Mouse (Mus musculus): Measurements from ENCODE around the gene Ttc9c. TPM values are rescaled to one million over a fixed set of nuclear protein-coding genes. Genes with fewer than 3 reads are reported as not detected.
A peak's percentile ranks its signal among the peaks of the same experiment; 100 is the strongest.

Ttc9c gene
- polyA plus RNA-seq, 1 experiment from 2014 or later: 71.7 TPM

DNA sequence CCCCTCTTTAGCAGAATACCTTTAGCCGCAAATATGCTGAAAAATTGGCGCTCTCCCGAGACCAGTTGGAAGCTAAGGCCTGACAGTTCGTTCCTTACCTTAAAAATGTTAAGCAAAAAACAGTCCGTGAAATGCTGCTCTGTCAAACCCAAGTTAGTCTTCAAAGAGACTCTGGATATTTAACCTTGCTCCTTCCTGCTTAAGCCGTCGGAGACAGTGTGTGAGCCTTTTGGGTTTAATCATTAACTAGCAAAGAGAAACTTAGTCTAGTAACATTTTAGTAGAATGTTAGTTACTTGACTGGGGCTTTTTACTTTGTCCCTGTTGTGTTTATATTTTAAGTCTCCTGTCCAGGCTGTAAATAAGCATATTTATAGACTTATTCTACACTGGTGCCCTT is 2.0 kb upstream of the Ttc9c start:
- H3K36me3 ChIP-seq: peaks cover 34% of the 10 kb centered on the region
- H3K4me3 ChIP-seq: peak overlapping the region; percentile 76
- H3K9me3 ChIP-seq: no peaks in the 10 kb centered on the region
- peak overlapping the region; percentile 99 for H3K9ac ChIP-seq
- peaks cover 36% of the 10 kb centered on the region for H3K4me1 ChIP-seq
- peak overlapping the region; percentile 100 for H3K27ac ChIP-seq
- H3K4me2 ChIP-seq (replicated peaks): peak overlapping the region; percentile 86
- no peak for ATAC-seq (ENCODE audit: insufficient number of reproducible peaks, insufficient read depth, low FRiP score, low TSS enrichment)
- 2% methylated on average over 7 of the region's 7 CpGs for WGBS
- H3K27me3 ChIP-seq: no peaks in the 10 kb centered on the region

- under 1% methylated on average over 47 of the region's 48 CpGs for WGBS
- Histone ChIP-seq H3K4me3 (peak overlapping the region; percentile 76), H3K4me2 (replicated peaks) (peak overlapping the region; percentile 86), H3K27me3 (no peaks in the 10 kb centered on the region), H3K27ac (peak overlapping the region; percentile 100), H3K36me3 (peaks cover 33% of the 10 kb centered on the region), H3K9ac (peak overlapping the region; percentile 99), H3K4me1 (peaks cover 36% of the 10 kb centered on the region), H3K9me3 (no peaks in the 10 kb centered on the region)
- ATAC-seq (ENCODE audit: insufficient number of reproducible peaks, insufficient read depth, low FRiP score, low TSS enrichment): peak; percentile 2; the same call in 1 of the 2 replicates
These were observed 1.4 kb upstream of the Ttc9c start for GRCm38 (mm10) chr19:8820424-8820956.

GRCm38 (mm10) chr19:8819596-8820423 is 677 bp upstream of the Ttc9c start, which contains the start of gene Hnrnpul2:
Gene Hnrnpul2, plus strand, starts transcription at chr19:8820010.
- peak within 1 kb of the TSS; percentile 100 for H3K27ac ChIP-seq
- H3K4me2 ChIP-seq (replicated peaks): peak within 1 kb of the TSS; percentile 86
- no peaks in the 10 kb centered on the region for H3K9me3 ChIP-seq
- peak; percentile 97 for ATAC-seq (ENCODE audit: insufficient number of reproducible peaks, insufficient read depth, low FRiP score, low TSS enrichment)
- H3K36me3 ChIP-seq: peaks cover 31% of the 10 kb centered on the region
- H3K9ac ChIP-seq: peak within 1 kb of the TSS; percentile 99
- H3K4me1 ChIP-seq: peaks cover 36% of the 10 kb centered on the region
- no peaks in the 10 kb centered on the region for H3K27me3 ChIP-seq
- WGBS: 0% methylated on average over 82 of the region's 83 CpGs
- H3K4me3 ChIP-seq: peak within 1 kb of the TSS; percentile 76

DNA sequence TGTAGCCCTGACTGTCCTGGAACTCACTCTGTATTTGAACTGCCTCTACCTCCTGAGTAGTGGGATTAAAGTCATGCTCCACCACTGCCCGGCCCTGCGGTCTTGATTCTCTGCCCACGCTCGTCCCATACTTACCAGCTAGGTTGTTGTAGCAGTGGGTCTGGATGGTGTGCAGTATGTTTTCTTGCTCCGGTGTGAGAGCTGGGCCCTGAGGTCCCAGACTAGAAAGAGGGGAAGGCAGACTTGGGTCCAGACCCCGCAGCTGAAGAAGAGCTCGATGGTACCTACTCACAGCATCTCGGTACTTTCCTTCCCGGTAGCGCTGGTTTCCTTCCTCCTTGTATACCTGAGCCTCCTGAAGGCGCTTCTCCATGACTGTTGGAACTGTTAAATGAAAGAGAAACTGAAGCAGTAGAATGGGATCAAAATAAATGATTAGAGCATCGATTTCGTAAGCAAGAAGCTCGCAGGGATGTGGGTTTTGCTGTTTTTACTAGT is 783 bp downstream of the Ttc9c start:
- Histone ChIP-seq H3K27ac (peak overlapping the region; percentile 100), H3K4me2 (replicated peaks) (peak overlapping the region; percentile 81), H3K4me3 (peak overlapping the region; percentile 76), H3K27me3 (no peaks in the 10 kb centered on the region), H3K9me3 (no peaks in the 10 kb centered on the region), H3K36me3 (peaks cover 29% of the 10 kb centered on the region), H3K4me1 (peaks cover 36% of the 10 kb centered on the region), H3K9ac (peak overlapping the region; percentile 78)
- 30% methylated on average over 14 of the region's 14 CpGs for WGBS
- no peak for ATAC-seq (ENCODE audit: insufficient number of reproducible peaks, insufficient read depth, low FRiP score, low TSS enrichment)

DNA sequence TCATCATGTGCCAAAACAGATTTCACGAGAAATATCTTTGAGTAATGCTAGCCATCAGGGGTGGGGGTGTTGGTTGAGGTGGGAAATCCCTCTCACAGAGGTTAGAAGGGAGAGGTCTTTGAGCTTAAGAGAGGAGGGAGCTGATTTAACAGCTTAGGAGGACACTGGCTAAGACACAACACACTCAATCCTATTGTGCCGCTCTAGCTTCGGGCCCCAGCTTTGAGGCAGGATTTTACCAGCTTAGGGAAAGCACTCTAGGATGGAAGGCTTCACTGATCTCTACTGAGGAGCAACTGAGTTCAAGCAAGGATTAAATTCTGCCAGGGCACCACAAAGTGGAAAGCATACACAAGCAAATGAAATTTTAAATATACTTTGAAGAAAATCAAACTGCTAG is 2.1 kb downstream of the Ttc9c start:
- H3K36me3 ChIP-seq: peaks cover 34% of the 10 kb centered on the region
- peak overlapping the region; percentile 81 for H3K4me2 ChIP-seq (replicated peaks)
- no peak for ATAC-seq (ENCODE audit: insufficient number of reproducible peaks, insufficient read depth, low FRiP score, low TSS enrichment)
- peaks cover 22% of the 10 kb centered on the region for H3K4me1 ChIP-seq
- 79% methylated on average over 3 of the region's 3 CpGs for WGBS
- H3K27me3 ChIP-seq: no peaks in the 10 kb centered on the region
- H3K27ac ChIP-seq: no peak overlapping the region
- no peaks in the 10 kb centered on the region for H3K9me3 ChIP-seq
- H3K4me3 ChIP-seq: peak overlapping the region; percentile 3; the same call in 1 of the 2 replicates
- H3K9ac ChIP-seq: peak overlapping the region; percentile 46

DNA sequence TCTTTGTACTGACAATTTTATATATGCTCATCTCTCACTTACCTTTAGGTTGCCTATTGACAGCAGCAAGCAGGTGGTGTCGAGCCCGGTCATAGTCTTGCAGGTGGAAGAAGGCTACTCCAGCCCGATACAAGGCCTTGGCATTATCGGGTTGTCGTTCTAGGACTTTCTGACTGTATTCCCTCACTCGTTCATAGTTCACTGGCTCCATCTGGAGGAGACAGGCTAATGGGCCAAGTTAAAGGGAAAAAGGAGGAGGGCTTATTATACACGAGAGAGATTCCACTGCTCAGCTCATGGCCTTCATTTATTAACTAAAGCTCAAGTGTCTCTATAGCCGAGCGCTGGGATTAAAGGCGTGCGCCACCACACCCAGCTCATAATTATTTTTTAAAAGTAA is 3.3 kb downstream of the Ttc9c start:
- H3K4me2 ChIP-seq (replicated peaks): no peak overlapping the region
- no peaks in the 10 kb centered on the region for H3K9me3 ChIP-seq
- no peaks in the 10 kb centered on the region for H3K27me3 ChIP-seq
- 83% methylated on average over 11 of the region's 11 CpGs for WGBS
- 0 out of 2 replicates have a peak overlapping the region, but pooled peaks have one; percentile 10 for H3K9ac ChIP-seq
- ATAC-seq (ENCODE audit: insufficient number of reproducible peaks, insufficient read depth, low FRiP score, low TSS enrichment): no peak
- no peak overlapping the region for H3K4me3 ChIP-seq
- H3K27ac ChIP-seq: no peak overlapping the region
- peaks cover 42% of the 10 kb centered on the region for H3K36me3 ChIP-seq
- H3K4me1 ChIP-seq: peaks cover 19% of the 10 kb centered on the region

DNA sequence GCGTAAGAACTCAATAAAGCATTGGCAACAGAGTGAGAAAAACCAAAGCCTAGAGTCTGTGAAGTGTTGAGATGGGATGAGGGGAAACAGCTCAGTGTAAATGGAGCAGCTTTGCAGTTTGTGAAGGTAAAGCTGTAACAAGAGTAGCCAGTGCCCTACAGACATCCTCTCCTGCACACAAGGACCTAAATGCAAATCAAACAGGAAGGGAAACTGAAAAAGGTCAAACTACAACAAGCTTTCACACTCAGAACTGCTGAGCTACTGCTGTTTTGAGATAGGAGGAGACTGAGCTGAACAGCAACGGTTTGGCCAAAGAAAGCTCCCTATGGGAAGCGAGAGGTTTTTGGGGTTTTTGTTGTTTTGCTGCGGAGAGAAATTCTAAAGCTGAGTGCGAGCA is 12.3 kb downstream of the Ttc9c start:
- ATAC-seq (ENCODE audit: insufficient number of reproducible peaks, insufficient read depth, low FRiP score, low TSS enrichment): no peak
- H3K27me3 ChIP-seq: no peaks in the 10 kb centered on the region
- H3K4me1 ChIP-seq: peaks cover 7% of the 10 kb centered on the region
- H3K4me3 ChIP-seq: no peak overlapping the region
- WGBS: 95% methylated on average over 5 of the region's 5 CpGs
- H3K36me3 ChIP-seq: peaks cover 65% of the 10 kb centered on the region
- H3K9ac ChIP-seq: no peak overlapping the region
- no peak overlapping the region for H3K4me2 ChIP-seq (replicated peaks)
- H3K27ac ChIP-seq: no peak overlapping the region
- H3K9me3 ChIP-seq: no peaks in the 10 kb centered on the region

- WGBS: 89% methylated on average over 11 of the region's 11 CpGs
- no peak for ATAC-seq (ENCODE audit: insufficient number of reproducible peaks, insufficient read depth, low FRiP score, low TSS enrichment)
- no peaks in the 10 kb centered on the region for H3K27me3 ChIP-seq
- H3K4me3 ChIP-seq: no peak overlapping the region
- H3K27ac ChIP-seq: no peak overlapping the region
- peaks cover 7% of the 10 kb centered on the region for H3K4me1 ChIP-seq
- no peak overlapping the region for H3K9ac ChIP-seq
- H3K4me2 ChIP-seq (replicated peaks): no peak overlapping the region
- H3K9me3 ChIP-seq: no peaks in the 10 kb centered on the region
- peaks cover 46% of the 10 kb centered on the region for H3K36me3 ChIP-seq
These were observed 15.1 kb downstream of the Ttc9c start for GRCm38 (mm10) chr19:8803879-8804660.

DNA sequence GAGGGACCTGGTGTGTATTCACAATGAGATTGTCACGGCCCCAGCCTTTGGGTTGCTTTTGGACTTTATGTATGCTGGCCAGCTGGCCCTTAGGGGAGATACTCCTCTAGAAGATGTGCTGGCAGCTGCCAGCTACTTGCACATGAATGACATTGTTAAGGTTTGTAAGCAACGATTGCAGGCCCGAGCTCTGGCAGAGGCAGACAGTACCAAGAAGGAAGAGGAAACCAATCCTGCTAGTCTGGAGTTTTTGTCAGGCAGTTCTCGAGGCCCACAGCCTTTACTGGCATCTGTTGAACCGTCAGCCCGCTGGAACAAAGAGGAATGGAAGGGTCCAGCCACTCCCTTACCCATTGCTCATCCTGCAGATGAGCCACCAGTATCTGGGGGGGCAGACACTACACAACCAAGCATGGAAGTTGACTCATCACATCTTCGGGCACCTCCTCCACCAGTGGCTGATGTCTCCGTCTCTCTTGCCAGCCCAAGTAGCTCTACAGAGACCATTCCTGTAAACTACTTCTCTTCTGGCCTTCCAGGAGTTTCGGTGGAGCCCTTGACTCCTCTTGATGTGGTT is 15.8 kb downstream of the Ttc9c start:
- Histone ChIP-seq H3K9me3 (no peaks in the 10 kb centered on the region), H3K27me3 (no peaks in the 10 kb centered on the region), H3K9ac (no peak overlapping the region), H3K4me1 (peaks cover 7% of the 10 kb centered on the region), H3K27ac (peak overlapping the region; percentile 86), H3K36me3 (peaks cover 39% of the 10 kb centered on the region), H3K4me2 (replicated peaks) (peak overlapping the region; percentile 51), H3K4me3 (peak overlapping the region; percentile 53)
- ATAC-seq (ENCODE audit: insufficient number of reproducible peaks, insufficient read depth, low FRiP score, low TSS enrichment): no peak
- 88% methylated on average over 9 of the region's 9 CpGs for WGBS

GRCm38 (mm10) chr19:8802130-8802821 is 16.9 kb downstream of the Ttc9c start, which contains the start of gene Zbtb3:
Gene Zbtb3, plus strand, starts transcription at chr19:8802555.
- peak; percentile 96 for ATAC-seq (ENCODE audit: insufficient number of reproducible peaks, insufficient read depth, low FRiP score, low TSS enrichment)
- WGBS: under 1% methylated on average over 30 of the region's 30 CpGs

More at GRCm38 (mm10) chr19:8802130-8802821, 16.9 kb downstream of the Ttc9c start, which contains the start of gene Zbtb3:
- Histone ChIP-seq H3K9me3 (no peaks in the 10 kb centered on the region), H3K9ac (peak within 1 kb of the TSS; percentile 38; the same call in 1 of the 2 replicates), H3K4me1 (peaks cover 12% of the 10 kb centered on the region), H3K4me2 (replicated peaks) (peak within 1 kb of the TSS; percentile 62), H3K27me3 (no peaks in the 10 kb centered on the region), H3K27ac (peak within 1 kb of the TSS; percentile 86), H3K36me3 (peaks cover 30% of the 10 kb centered on the region), H3K4me3 (peak within 1 kb of the TSS; percentile 53)
